Mouse (Mus musculus) lung, adult 18-20 months (tissue): ENCODE results near the gene Csf2ra.
"Not testable (repeated sequence)": the region's sequence is repeated elsewhere in the genome, so short reads cannot be mapped to it uniquely, and the experiment has no call there.

Experiments
- DNase-seq, 2 experiments: peaks; one replicate each; pipeline ENCODE4 v3.0.0; 2022; ENCODE audit warnings: mixed read lengths in 2 of 2

Gene Csf2ra

DNA sequence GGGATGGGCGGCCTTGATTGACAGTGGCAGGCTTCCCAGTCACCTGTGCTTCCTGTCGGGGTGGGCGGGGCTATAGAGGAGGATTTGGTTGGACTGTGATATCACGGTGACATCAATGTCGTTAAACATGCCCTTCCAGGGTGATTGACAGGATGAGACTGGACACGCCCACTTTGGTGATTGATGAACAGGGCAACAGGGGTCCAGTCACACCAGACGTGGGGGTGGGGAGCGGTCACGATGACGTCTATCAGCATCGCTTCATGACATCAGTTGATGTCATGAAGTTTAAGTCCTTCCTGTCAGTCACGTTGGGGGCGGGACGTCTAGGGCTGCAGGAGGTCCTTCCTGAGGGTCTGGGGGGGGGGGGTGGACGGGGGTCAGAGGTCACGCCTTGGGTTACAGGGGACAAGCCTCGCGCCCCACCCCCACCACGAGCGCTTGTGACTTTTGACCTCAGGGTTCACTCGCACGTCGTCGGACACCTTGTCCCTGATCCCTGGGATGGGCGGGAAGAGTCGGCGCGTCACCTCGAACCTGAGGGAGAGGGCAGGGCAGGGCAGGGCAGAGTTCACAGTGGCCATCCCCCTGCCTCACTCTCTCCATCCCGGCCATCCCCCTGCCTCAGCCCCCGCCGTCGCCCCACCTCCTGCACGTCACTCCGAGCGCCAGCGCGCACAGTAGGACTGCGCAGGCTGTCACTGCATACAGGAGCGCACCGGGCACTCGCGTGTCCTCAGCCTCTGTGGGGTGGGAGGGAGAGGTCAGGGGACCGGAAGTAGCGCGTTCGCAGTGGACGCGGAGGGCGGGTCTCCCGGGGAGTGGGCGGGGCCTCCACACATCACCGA lies 3.3 kb downstream of the Csf2ra start:
- DNase-seq = peak; percentile 3 to 5

DNA sequence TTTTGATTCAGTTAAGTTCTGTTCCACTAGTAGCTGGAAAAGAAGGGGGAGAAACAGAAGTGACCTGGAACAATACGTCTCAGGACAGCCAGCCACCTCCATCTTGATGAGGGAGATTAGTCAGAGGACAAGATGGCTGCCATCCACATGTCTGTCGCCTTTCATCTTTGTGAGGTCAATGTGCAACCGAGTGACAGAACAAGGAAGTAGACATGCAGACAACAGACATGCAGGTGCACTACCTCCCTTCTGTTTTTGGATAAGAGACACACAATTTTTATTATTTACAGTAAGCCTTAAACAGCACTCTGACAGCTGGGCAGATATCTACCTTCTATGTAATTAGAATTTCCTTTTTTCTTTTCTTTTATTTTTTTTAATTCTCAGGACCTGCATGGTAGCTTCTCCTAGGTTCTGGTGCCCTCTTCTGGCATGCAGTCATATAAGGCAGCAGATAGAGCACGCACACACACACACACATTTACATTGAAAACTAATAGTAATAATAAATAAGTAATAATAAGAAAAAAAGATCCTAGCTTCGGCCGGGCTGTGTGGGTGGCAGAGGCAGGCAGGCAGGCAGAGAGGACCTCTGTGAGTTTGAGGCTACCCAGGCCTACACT lies 4.4 kb downstream of the Csf2ra start:
- no peak for DNase-seq

DNA sequence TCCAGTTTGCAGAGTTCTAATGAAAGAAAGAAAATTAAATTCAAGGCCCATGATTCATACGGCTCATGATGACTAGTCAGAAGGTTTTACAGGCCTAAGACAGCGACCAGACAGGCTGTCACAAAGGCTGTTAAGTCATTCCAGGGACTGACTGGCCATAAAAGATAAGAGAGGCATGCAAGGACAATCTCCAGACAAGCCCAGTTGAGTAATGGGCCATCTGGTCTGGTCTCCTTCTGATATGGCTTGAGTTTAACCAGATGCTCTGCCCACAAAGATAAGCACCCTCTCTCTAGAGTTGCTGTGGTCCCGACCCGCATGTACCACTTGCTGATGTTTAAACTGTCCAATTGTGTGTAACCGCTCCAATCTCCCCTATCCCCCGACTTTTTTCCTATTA lies 20.7 kb downstream of the Csf2ra start:
- DNase-seq = not testable (repeated sequence)

GRCm38 (mm10) chr19:61199836-61200235 lies 28.4 kb downstream of the Csf2ra start:
- peak; percentile 10 to 22 for DNase-seq

- DNase-seq = peak; percentile 90 to 91
Measured at GRCm38 (mm10) chr19:61199316-61199715, 28.9 kb downstream of the Csf2ra start.

DNA sequence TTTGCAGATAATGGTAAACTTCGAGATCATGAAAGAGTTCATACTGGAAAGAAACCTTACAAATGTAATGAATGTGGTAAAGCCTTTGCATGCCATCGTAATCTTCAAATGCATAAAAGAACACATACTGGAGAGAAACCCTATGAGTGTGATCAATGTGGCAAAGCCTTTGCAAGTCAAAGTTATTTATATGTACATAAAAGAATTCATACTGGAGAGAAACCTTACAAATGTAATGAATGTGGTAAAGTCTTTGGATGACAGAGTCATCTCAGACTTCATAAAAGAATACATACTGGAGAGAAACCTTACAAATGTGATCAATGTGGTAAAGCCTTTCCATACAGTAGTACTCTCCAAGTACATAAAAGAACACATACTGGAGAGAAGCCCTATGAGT lies 44.6 kb downstream of the Csf2ra start, which contains the start of gene Gm6020:
Gene Gm6020, plus strand, starts transcription at position 301 of the 400 bp plus-strand sequence.
- not testable (repeated sequence) for DNase-seq

DNA sequence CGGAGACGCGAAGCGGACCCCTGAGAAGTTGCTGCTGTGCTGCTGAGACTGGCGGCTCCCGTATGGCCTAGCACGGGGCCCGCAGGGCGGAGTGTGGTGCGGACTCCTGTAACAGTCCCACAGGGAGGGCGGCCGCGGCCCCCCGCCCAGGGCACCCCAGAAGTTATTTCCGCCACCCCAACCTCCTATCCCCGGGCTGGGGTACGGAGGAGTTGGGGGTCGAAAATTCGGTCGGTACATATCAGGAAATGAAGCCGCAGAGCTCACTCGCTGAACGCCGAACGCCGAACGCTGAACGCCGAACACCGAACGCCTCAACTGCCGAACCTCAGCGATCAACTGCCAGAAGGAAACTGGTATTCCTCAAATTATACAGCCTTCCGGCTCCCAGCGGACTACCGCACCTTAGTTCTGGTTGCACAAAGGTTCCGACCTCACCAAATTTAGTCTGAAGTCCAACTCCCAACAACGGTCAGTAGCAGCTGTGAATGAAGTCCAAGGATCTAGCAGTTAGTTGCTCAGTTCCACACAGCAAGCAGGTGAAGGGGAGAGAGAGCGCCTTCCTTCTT lies 52.4 kb downstream of the Csf2ra start, which contains the start of gene Gm7102:
Gene Gm7102, minus strand, starts transcription at position 554 of the 569 bp plus-strand sequence.
- DNase-seq = no peak
